Mouse (Mus musculus) thymus, postnatal 25 days (tissue): Measurements from ENCODE around the gene Epas1.

Experiments used
- DNase-seq: peaks from one replicate; pipeline ENCODE4 v3.0.0; 2022

Gene Epas1

GRCm38 (mm10) chr17:86795773-86796172 lies 42.3 kb downstream of the Epas1 start:
- DNase-seq, result no peak

DNA sequence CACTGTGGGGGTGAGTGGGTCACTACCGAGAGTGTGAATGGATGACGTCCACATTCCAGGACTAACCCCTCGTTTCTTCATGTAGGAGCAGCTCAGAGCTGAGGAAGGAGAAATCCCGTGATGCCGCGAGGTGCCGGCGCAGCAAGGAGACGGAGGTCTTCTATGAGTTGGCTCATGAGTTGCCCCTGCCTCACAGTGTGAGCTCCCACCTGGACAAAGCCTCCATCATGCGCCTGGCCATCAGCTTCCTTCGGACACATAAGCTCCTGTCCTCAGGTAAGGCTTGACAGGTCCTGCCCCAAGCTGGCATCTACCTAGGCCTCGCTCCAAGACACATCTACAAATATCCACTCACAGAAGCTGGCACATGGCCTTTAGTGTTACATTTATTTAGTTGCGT lies 43.5 kb downstream of the Epas1 start:
- DNase-seq, result no peak

- DNase-seq, result no peak
These were observed 45.0 kb downstream of the Epas1 start for GRCm38 (mm10) chr17:86798460-86798859.

- DNase-seq, result no peak
These were observed 45.5 kb downstream of the Epas1 start for GRCm38 (mm10) chr17:86798951-86799350.

DNA sequence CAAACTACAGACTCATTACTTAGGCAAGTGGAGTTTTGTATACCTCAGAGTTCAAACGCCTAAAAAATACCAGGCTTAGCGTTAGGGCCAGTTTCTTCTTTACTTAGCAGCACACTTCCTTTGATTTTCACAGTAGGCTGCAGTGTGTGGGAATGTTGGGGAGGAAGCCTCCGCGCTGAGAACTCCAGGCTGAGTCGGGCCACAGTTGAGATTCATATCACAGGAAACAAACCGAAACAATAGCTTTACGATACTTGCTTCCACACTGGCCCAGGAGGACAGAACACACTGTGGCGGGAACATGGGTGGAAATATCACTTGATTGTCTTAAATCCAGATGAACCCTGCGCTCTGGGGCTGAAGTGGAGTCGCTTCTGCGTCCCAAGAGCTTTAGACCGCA lies 47.0 kb downstream of the Epas1 start:
- peak; percentile 39 for DNase-seq

- peak; percentile 63 for DNase-seq
These were observed 47.8 kb downstream of the Epas1 start for GRCm38 (mm10) chr17:86801213-86801815.

GRCm38 (mm10) chr17:86801876-86802275 lies 48.4 kb downstream of the Epas1 start:
- peak; percentile 87 for DNase-seq

DNA sequence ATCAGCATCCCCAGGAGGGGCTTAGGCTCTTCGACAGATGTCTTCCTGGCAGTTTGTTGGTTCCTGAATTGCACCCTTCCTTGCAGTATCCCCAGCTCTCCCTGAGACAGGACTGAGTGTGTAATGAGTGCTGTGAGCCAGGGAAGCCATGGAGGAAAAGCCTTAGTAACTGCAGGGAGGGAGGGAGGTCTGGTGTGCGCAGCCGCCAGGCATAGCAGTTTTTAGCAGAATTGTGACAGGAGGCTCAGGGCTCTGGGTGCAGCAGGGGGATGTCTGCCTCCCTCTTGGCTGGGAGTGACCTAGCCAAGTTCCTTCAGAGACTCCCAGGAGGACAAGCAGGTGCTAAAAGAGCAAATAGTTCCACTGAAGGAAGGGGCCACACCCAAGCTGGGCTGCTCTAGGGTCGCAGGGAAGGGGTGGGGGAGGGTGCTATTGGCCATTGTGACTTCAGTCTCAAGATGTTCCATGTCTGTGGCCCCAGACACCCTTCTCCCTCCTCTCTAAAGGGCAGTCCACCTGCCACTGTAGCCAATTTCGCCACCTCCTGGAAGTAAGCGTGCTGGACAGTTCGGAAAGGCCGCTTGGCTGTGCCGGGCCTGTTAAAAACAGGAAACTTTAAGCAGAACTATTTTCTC lies 49.0 kb downstream of the Epas1 start:
- peak; percentile 51 for DNase-seq

- no peak for DNase-seq
These were observed 49.6 kb downstream of the Epas1 start for GRCm38 (mm10) chr17:86803147-86803546.

- peak; percentile 29 for DNase-seq
These were observed 50.2 kb downstream of the Epas1 start for GRCm38 (mm10) chr17:86803653-86804052.

- DNase-seq, result no peak
These were observed 58.5 kb downstream of the Epas1 start for GRCm38 (mm10) chr17:86812029-86812428.

DNA sequence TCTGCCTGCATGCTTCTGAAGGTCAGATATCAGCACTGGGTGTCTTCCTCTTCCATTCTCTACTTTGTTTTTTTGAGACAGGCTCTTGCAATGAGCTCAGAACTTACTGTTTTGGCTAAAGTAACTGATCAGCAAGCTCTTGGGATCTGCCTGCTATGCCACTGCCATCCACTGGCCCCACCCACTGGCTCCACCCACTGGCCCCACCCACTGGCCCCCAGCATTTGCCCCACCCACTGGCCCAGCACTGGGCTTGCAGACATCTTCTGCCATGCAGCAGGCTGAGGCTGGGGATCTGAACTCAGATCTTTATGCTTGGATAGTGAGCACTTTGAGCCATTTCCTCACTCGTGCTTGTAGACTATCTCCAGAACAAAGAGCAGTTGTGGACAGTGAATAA lies 60.8 kb downstream of the Epas1 start:
- no peak for DNase-seq

DNA sequence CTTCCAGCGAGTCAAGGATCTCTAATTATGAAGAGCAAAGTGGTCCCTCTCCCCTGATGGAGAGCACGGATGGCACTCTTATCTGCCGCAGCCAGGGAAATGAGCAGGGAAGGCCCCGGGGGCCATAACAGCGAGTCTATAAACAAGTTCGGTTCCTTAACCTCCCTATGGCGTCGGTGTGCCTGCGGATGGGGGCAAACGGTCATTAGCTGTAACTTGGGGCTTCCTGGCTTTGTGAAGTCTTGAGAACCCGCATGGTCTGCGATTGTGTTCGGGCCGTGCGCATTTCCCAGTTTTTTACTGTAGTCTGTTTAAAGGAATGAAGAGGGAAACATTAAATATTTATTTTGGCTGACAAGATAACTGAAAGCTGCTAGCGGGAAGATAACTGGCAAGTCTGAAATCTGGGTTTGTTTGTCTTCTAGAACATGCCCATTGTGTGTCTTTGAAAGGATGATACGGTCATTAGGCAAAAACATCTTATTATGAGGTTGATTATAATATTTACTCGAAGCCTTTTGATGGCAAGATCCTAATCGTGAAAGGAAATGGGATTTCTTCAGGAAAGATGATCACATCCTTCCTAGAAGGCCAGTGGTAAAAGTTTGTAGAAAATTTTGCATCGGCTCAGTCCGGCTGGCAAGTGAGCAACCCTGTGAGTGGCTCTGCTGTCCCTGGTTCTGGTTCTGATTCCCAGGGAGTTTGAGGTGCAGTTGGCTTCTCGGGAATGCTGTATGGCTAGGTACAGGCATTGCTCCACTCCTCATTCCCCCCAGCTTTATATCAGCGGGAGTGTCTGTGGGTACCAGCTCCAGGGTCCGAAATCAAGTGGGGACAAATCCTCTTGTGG lies 61.7 kb downstream of the Epas1 start:
- DNase-seq, result no peak

- no peak for DNase-seq
These were observed 68.7 kb downstream of the Epas1 start for GRCm38 (mm10) chr17:86822017-86822737.

GRCm38 (mm10) chr17:86824502-86825162 lies 71.1 kb downstream of the Epas1 start:
- no peak for DNase-seq

- no peak for DNase-seq
These were observed 71.8 kb downstream of the Epas1 start for GRCm38 (mm10) chr17:86825163-86825902.

DNA sequence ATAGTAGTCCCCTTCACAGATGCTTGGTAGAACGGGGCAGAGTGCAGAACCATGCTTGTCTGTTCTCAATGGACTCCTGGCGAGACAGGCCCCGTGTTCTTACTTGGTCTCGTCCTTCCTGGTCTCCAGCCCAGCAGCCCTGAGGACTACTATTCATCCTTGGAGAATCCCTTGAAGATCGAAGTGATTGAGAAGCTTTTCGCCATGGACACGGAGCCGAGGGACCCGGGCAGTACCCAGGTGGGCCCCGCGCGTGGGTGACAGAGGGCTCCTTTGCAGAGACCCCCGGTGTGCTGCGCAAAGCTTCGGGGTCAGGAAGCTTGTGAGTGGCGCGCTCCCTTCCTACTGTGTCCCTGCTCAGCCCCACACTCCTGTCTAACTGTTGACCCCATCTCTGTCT lies 72.9 kb downstream of the Epas1 start:
- DNase-seq, result no peak

- DNase-seq, result no peak
These were observed 74.1 kb downstream of the Epas1 start for GRCm38 (mm10) chr17:86827391-86828165.

GRCm38 (mm10) chr17:86828500-86828899 lies 75.0 kb downstream of the Epas1 start:
- no peak for DNase-seq

- DNase-seq, result no peak
These were observed 76.1 kb downstream of the Epas1 start for GRCm38 (mm10) chr17:86829383-86830175.
